Mouse (Mus musculus): ENCODE results near the gene Mydgf.

The Mydgf gene
- long read RNA-seq, experiment 1, transcript Mydgf-201 (6 exons, 1,710 nt): major isoform, 94 of 97 reads
- long read RNA-seq, experiment 1, partial matches to known transcripts: 1 of 97 reads
- long read RNA-seq, experiment 1, other reads (novel, unspliced or antisense): 2 of 97 reads
- long read RNA-seq, experiment 2, transcript Mydgf-201 (6 exons, 1,710 nt): major isoform, 179 of 182 reads
- long read RNA-seq, experiment 2, partial matches to known transcripts: 1 of 182 reads
- long read RNA-seq, experiment 2, other reads (novel, unspliced or antisense): 2 of 182 reads

- intact Hi-C loops (cut with DNase I): no loop called here
Measured at GRCm38 (mm10) chr17:56183658-56184103, at the start of gene Mydgf. Gene Mydgf, minus strand, starts transcription at chr17:56183920.

GRCm38 (mm10) chr17:56233389-56233788, 49.7 kb upstream of the Mydgf start:
- intact Hi-C loops (cut with DNase I): no loop called here

GRCm38 (mm10) chr17:56229943-56230342, 46.2 kb upstream of the Mydgf start:
- intact Hi-C loops (cut with DNase I): no loop called here

DNA sequence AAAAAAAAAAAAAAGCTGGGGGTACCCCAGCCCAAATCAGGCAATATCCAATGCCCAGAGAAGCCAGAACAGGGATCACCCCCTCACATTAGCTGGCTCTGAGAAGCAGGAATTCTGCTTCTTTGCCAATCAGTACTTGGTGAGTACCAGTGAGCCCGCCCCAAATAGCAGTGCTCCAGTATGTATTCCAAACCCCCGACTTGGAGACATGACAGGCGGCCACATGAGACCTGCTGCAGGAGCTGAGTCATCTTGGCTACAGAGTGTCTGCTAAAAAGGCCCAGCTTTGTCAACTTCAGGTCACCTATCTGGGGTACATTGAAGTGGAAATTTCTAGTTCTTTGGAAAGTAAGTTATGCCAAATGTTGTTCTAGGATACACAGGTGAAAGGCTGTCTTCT, 42.8 kb upstream of the Mydgf start:
- intact Hi-C loops (cut with DNase I): no loop called here

- intact Hi-C loops (cut with DNase I): no loop called here
Measured at GRCm38 (mm10) chr17:56224916-56225315, 41.2 kb upstream of the Mydgf start.

DNA sequence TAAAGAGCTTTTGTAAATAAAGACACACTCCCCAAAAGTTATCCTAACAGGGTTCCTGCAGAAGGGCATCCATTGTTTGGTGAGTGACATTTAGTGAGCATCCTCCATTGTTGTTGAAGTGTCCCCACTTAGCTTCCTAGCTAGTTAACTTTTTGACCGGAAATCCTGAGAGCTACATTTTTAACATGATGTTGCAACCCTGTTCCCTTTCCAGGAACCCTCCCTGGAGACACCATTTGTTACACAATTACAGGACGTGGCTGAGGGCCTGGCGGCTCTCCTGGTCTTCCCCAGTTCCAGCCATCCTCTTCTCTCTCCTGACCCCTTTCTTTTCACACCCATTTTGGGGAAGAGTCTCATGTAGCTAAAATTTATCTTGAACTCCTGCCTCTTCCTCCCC, 36.1 kb upstream of the Mydgf start:
- intact Hi-C loops (cut with DNase I): no loop called here

GRCm38 (mm10) chr17:56219251-56219650, 35.5 kb upstream of the Mydgf start:
- intact Hi-C loops (cut with DNase I): no loop called here

- intact Hi-C loops (cut with DNase I): no loop called here
Measured at GRCm38 (mm10) chr17:56218377-56219191, 34.9 kb upstream of the Mydgf start, which contains the start of gene Dpp9. Gene Dpp9, minus strand, starts transcription at chr17:56218905.

DNA sequence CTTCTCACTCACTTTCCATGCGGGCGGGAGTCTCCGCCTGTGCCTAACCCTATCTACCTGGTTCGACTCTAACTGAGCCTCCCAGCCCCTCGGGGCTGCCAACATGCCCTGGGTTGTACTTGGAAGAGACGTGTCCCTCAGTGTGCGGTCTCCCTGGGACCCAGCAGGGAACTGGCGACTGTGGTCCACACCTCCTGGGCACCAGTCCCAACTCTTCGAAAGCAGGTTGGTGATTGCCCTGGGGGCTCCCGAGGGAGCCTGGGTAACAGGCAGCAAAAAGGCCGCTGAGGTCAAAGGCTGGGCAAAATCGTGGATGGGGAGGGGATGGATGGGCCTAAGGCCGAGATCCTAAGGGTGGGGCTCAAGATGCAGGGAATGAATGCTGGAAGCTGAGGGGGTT, 34.0 kb upstream of the Mydgf start:
- intact Hi-C loops (cut with DNase I): no loop called here

DNA sequence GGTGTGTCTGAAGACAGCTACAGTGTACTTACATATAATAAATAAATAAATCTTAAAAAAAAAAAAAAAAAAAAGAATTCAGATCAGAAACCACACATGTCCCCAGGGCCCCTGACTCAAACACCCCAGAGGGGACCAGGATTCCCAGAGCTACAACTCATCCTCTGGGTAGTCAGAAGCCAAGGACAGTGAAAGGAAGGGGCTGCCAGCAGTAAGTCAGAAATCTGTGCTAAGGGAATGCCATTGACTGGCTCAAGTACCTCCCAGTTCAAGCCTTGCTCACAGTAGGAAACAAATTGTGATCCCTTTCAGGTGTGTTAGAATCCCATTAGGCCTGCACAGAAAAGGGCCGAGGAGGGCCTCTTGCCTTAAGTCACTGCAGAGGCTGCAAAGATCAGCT, 30.5 kb upstream of the Mydgf start:
- intact Hi-C loops (cut with DNase I): no loop called here

- intact Hi-C loops (cut with DNase I): no loop called here
Measured at GRCm38 (mm10) chr17:56212676-56213075, 29.0 kb upstream of the Mydgf start.

DNA sequence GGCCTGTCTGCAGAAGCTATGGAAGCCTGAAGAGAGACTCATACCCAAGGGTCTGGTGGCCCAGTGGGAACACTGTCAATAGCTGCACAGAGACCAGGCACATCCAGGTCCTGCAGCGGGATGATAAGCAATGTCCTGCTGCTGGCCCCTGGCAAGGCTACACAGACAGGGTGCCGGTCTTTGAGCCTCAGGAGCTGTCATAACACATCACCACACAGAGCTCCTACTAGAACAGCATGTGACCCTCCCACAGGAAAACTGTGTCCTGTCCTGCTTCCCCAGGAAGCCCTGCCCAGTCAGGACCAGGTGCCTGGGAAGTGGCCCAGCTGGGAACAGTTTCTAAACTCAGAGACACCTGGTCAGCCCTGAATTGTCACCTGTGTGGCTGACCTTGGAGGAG, 27.4 kb upstream of the Mydgf start:
- intact Hi-C loops (cut with DNase I): no loop called here

DNA sequence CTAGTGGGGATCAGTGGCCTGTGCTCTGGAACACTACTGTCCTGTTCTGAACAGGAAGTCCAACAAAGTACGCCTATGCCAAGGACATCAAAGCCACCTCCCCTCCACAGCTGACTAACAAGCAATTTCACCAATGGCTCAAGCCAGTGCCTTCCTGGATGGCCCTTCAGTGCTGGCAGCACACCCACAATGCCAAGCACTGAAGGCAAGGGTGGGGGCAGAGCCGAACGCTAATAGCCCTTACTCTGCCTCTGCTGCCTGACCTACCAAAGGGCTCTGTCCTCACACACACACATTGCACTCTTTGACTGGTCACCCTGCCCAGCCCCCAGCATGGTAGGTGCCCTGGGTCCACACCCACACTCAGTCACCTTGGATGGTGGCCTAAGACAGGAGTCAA, 25.1 kb upstream of the Mydgf start:
- intact Hi-C loops (cut with DNase I): no loop called here

GRCm38 (mm10) chr17:56207963-56208530, 24.3 kb upstream of the Mydgf start:
- intact Hi-C loops (cut with DNase I): no loop called here

DNA sequence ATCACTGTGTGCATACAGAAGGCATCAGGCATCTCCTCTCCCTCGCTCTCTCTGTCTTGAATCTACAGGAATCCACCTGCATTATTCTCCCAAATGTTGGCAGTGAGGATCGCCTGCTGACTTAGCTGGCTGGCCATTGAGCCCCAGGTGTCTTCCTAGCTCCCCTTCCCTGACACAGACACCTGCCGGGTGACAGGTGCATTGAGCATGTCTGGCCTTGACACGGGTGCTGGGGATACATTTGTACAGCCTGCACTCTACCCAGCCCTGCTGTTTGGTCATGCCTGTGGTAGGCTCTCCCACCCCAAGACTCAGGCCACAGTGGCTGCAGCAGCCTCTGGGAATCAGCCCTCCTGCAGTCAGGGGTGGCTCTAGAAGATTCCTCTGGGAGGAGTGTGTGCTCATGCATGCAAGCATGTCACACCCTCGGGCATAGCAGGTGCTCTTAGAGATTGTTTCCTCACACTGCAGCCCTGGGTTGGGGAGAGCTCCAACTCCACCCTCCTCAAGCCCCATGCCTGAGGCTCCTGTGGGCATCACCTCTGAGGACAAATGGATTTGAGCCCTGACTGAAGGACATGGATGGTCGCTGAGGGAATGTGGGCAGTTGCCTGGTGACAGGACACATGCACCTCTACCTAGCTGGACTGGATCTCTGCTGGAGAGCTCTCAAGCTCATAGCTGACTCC, 23.4 kb upstream of the Mydgf start:
- intact Hi-C loops (cut with DNase I): no loop called here

DNA sequence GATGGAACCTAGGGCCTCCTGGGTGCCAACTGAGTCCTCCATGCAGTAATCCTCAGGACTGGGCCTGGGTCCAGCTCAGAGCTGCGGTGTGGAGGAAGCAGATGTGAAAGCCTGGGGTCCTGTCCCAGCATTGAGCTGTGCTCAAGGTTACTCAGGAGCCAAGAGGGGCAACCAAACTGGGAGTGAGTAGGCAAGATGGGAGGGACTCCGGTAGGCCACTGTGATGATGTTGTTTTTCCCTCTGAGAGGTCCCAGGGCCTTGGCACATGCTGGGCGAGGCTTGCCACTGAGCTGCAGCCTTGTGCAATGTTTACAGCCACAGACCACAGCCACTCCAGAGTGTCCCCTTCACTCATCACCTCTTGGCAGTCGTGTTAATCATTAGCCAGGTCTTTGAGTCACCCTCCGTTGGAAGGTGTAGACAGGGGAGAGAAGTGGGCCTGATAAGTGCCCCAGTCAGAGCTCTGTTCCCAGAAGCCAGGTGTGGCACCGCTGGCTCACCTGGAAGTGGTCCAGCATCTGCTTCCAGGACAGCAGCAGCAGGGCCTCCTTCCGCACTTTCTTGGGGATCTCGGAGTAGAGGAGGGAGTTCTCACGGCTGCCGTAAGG, 22.7 kb upstream of the Mydgf start:
- intact Hi-C loops (cut with DNase I): no loop called here

DNA sequence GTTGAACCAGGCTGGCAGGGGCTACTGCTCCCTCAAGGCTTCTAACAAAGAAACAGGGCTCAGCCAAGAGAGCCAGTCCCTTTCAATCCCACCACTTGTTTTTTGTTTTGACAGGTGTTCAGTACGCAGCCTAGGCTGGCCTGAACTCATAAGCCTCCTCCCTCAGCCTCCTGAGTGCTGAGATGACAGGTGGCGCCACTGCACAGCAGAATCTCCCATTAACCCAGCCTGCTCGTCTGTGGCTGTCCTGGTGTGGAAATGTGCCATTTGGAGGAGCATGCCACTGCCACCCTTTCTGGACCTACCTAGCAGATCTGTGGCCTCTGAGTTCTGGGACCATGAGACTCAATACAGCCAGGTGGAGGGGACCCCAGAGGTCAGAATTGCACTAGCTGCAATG, 20.0 kb upstream of the Mydgf start:
- intact Hi-C loops (cut with DNase I): no loop called here

GRCm38 (mm10) chr17:56202476-56202875, 18.8 kb upstream of the Mydgf start:
- intact Hi-C loops (cut with DNase I): no loop called here

DNA sequence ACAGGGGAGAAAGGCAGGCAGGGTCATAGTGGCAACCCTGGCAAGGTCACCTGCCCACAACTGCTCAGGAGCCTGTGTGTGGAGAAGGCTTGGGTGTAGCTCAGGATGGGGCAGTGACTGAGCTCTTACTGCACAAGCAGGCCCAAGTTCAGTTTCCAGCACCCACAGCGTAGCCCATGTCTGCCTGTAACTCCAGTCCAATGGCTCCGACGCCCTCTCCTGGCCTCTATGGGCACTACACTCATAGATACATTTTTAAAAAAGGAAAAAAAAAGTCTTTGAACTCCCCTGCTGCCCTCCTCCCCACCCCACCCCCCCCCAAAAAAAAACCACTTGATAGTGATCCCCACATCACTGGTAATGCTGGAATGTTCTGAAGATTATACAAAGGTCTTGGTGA, 17.9 kb upstream of the Mydgf start:
- intact Hi-C loops (cut with DNase I): no loop called here

GRCm38 (mm10) chr17:56200586-56200985, 16.9 kb upstream of the Mydgf start:
- intact Hi-C loops (cut with DNase I): no loop called here

- intact Hi-C loops (cut with DNase I): loop anchor here (5.0 kb wide), 1 partner anchor 55 kb away; no protein-coding TSS in a partner anchor
Measured at GRCm38 (mm10) chr17:56196860-56197259, 13.1 kb upstream of the Mydgf start.
